Mouse (Mus musculus) embryonic facial prominence, embryonic 12.5 days (tissue): ENCODE results near the gene Bcas1. TPM values are rescaled to one million over a fixed set of nuclear protein-coding genes. Genes with fewer than 3 reads are reported as not detected.

Experiments
- ATAC-seq: fragments of 200-750 bp; cut with Nextera tagmentation; 2 replicates; pipeline ENCODE4 v1.8.0; 2017; ENCODE audit not compliant: insufficient number of reproducible peaks, insufficient read depth, low FRiP score, low TSS enrichment
- H3K27ac ChIP-seq: fragments of 300-500 bp; sonication (generic); 2 replicates; pipeline ENCODE4 v1.5.1; 2016; ENCODE audit warnings: mild to moderate bottlenecking
- H3K27me3 ChIP-seq: fragments of 300-500 bp; sonication (generic); 2 replicates; pipeline ENCODE4 v1.6.1; 2016; ENCODE audit warnings: mild to moderate bottlenecking, moderate library complexity
- H3K36me3 ChIP-seq: fragments of 300-500 bp; sonication (generic); 2 replicates; pipeline ENCODE4 v1.6.1; 2016; ENCODE audit warnings: mild to moderate bottlenecking
- H3K4me1 ChIP-seq: fragments of 300-500 bp; sonication (generic); 2 replicates; pipeline ENCODE4 v1.6.1; 2016
- H3K4me2 ChIP-seq: fragments of 300-500 bp; sonication (generic); replicated peaks from 2 replicates; pipeline ENCODE4 v1.6.1; 2016; ENCODE audit warnings: mild to moderate bottlenecking, moderate library complexity
- H3K4me3 ChIP-seq: fragments of 300-500 bp; sonication (generic); 2 replicates; pipeline ENCODE4 v1.5.1; 2016; ENCODE audit warnings: mild to moderate bottlenecking
- H3K9ac ChIP-seq: fragments of 300-500 bp; sonication (generic); 2 replicates; pipeline ENCODE4 v1.6.1; 2016; ENCODE audit warnings: mild to moderate bottlenecking, moderate library complexity
- H3K9me3 ChIP-seq: fragments of 300-500 bp; sonication (generic); 2 replicates; pipeline ENCODE4 v1.6.1; 2016; ENCODE audit warnings: mild to moderate bottlenecking, moderate library complexity
- WGBS: fragments of 180-500 bp; shearing (Covaris S2); methylation state at CpG from one replicate; pipeline ENCODE4 v1.1.7; 2016; 5-methylcytosine and 5-hydroxymethylcytosine counted together
- polyA plus RNA-seq: library from polyadenylated mRNA; unstranded; fragments of >200 nt; fragmentation: Nextera tagmentation; extraction: Ambion mirVana; gene quantifications from 2 replicates; pipeline ENCODE4 v1.2.1, GENCODE M21; 2016

Bcas1 gene
- polyA plus RNA-seq, 1 experiment from 2014 or later, result 1.3 TPM

DNA sequence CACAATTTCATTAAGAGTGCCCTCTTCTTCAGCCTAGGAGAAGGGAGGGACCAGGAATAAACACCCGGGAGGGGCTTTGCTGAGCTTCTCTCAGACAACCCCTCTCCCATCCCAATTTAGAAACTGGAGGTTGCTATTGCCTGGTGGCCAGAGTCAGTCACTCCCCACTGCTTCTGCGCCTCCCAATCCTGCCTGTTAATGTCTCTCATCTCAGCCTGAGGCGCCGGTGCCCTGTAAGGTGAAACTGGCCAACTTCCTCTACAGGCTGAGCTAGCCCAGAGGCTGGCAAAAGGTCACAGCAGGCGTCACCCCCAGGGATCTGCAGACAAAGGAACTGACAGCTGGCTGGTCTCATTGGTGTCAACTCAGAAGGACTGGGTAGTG, 82.2 kb downstream of the Bcas1 start:
- no peak overlapping the region for H3K4me2 ChIP-seq

GRCm38 (mm10) chr2:170344502-170345409, 82.9 kb downstream of the Bcas1 start:
- Histone ChIP-seq H3K4me1 (peaks cover 38% of the 10 kb centered on the region), H3K27ac (peak overlapping the region; percentile 86), H3K9ac (no peak overlapping the region; the same call in 1 of the 2 replicates), H3K4me2 (0 out of 2 replicates have a peak overlapping the region, but pooled peaks have one; percentile 25), H3K27me3 (no peaks in the 10 kb centered on the region), H3K4me3 (no peak overlapping the region), H3K36me3 (no peaks in the 10 kb centered on the region), H3K9me3 (no peaks in the 10 kb centered on the region)
- no peak for ATAC-seq
- WGBS, result 10% methylated on average over 17 of the region's 18 CpGs

More for the DNA sequence above, 82.2 kb downstream of the Bcas1 start:
- 7% methylated on average over 5 of the region's 5 CpGs for WGBS
- ATAC-seq, result no peak
- Histone ChIP-seq H3K4me3 (no peak overlapping the region), H3K27ac (peak overlapping the region; percentile 86), H3K9me3 (no peaks in the 10 kb centered on the region), H3K36me3 (no peaks in the 10 kb centered on the region), H3K27me3 (no peaks in the 10 kb centered on the region), H3K4me1 (peaks cover 38% of the 10 kb centered on the region), H3K9ac (no peak overlapping the region; the same call in 1 of the 2 replicates)

- Histone ChIP-seq H3K27me3 (no peaks in the 10 kb centered on the region), H3K9ac (0 out of 2 replicates have a peak overlapping the region, but pooled peaks have one; percentile 0), H3K36me3 (no peaks in the 10 kb centered on the region), H3K4me2 (peak overlapping the region; percentile 25; the same call in 1 of the 2 replicates), H3K27ac (peak overlapping the region; percentile 86), H3K4me1 (peaks cover 38% of the 10 kb centered on the region), H3K9me3 (no peaks in the 10 kb centered on the region), H3K4me3 (no peak overlapping the region)
- 0 out of 2 replicates have a peak, but pooled peaks have one; percentile 37 for ATAC-seq
- WGBS, result 16% methylated on average over 10 of the region's 10 CpGs
These were observed 83.8 kb downstream of the Bcas1 start for GRCm38 (mm10) chr2:170343819-170344317.

- Histone ChIP-seq H3K9me3 (no peaks in the 10 kb centered on the region), H3K27me3 (no peaks in the 10 kb centered on the region), H3K4me2 (peak overlapping the region; percentile 25; the same call in 1 of the 2 replicates), H3K9ac (0 out of 2 replicates have a peak overlapping the region, but pooled peaks have one; percentile 0), H3K27ac (peak overlapping the region; percentile 86), H3K4me1 (peaks cover 38% of the 10 kb centered on the region), H3K4me3 (no peak overlapping the region), H3K36me3 (no peaks in the 10 kb centered on the region)
- WGBS, result 15% methylated on average over 17 of the region's 17 CpGs
- no peak for ATAC-seq
These were observed 84.4 kb downstream of the Bcas1 start for GRCm38 (mm10) chr2:170343133-170343818.

DNA sequence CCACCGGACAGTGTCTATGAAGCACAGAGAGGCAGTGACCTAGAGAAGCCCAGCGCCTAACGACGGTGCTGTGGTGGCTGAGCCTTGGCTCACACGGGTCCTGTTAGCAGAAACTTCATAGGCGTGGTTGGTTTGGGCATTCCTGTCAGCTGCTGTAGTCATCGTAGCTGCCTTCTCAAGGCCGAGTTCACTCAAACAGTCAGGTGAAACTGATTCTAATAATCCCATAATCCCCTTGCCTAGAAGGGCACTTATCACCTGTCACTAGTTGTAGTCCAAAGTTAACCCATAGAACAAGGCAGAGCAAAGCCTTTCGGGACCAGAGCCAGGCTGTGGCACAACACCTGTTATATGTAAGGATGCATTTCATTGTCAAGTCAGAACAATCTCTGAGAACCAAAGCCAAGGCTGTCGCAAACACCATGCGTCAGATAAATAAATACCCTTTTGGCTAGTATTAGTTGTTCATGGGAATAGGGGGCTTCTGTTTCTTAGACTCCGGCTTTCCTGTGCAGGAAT, 85.3 kb downstream of the Bcas1 start:
- Histone ChIP-seq H3K36me3 (no peaks in the 10 kb centered on the region), H3K4me2 (no peak overlapping the region), H3K27ac (no peak overlapping the region), H3K9me3 (no peaks in the 10 kb centered on the region), H3K4me3 (no peak overlapping the region), H3K27me3 (no peaks in the 10 kb centered on the region), H3K4me1 (peaks cover 38% of the 10 kb centered on the region), H3K9ac (no peak overlapping the region)
- no peak for ATAC-seq
- 81% methylated on average over 12 of the region's 12 CpGs for WGBS

DNA sequence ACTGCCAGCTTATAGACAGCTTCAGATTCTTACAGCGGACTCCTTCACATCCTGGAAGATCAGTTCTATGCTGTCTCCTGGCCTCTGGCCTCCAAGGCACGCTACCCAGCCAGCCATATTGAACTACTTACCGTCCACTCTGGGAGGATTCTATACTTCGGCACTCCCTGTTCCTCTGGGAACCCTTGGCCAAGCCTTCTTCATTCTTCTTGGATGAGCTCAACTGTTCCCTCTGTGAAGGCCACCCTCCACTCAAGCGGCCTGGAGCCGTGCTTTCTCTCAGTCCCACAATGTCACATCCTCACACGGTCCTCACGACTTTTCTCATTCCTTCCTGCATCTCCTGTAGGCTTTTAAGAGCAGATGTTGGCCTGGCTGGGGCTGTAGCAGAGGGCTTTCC, 86.5 kb downstream of the Bcas1 start:
- Histone ChIP-seq H3K4me2 (no peak overlapping the region), H3K36me3 (no peaks in the 10 kb centered on the region), H3K4me3 (no peak overlapping the region), H3K4me1 (peaks cover 36% of the 10 kb centered on the region), H3K9me3 (no peaks in the 10 kb centered on the region), H3K27me3 (no peaks in the 10 kb centered on the region), H3K27ac (no peak overlapping the region), H3K9ac (no peak overlapping the region)
- ATAC-seq, result no peak
- 73% methylated on average over 8 of the region's 8 CpGs for WGBS

DNA sequence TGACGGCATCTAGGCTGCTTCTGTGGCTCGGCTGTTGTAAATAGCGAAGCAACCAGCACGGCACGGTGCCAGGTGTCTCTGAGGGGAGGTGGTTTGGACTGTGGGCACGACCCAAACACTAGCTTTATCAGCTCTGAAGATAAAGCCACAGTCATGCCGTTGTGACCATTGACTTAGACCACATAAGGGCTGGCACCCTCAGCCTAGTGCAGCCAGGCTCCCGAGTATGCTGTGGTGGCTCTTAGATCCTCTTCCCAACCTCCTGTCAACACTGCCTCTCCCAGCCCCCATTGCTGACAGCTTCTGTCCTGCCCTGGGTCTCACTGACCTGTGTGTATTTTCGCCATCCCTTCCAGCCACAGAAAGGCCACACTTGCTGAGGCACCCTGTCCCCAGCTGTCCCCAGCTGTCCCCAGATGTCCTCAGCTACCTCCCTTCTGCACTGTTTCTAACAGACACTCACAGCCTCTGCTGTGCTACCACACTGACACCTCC, 91.3 kb downstream of the Bcas1 start:
- WGBS, result 80% methylated on average over 9 of the region's 9 CpGs
- no peak for ATAC-seq

GRCm38 (mm10) chr2:170335168-170335567, 92.5 kb downstream of the Bcas1 start:
- H3K36me3 ChIP-seq, result no peaks in the 10 kb centered on the region
- no peaks in the 10 kb centered on the region for H3K4me1 ChIP-seq
- no peak overlapping the region for H3K4me3 ChIP-seq
- no peaks in the 10 kb centered on the region for H3K9me3 ChIP-seq
- no peak overlapping the region for H3K9ac ChIP-seq
- 96% methylated on average over 5 of the region's 5 CpGs for WGBS
- no peak overlapping the region for H3K4me2 ChIP-seq
- no peak for ATAC-seq
- no peaks in the 10 kb centered on the region for H3K27me3 ChIP-seq
- H3K27ac ChIP-seq, result no peak overlapping the region

More for the DNA sequence above, 91.3 kb downstream of the Bcas1 start:
- no peak overlapping the region for H3K9ac ChIP-seq
- no peak overlapping the region for H3K4me2 ChIP-seq
- no peaks in the 10 kb centered on the region for H3K36me3 ChIP-seq
- H3K27me3 ChIP-seq, result no peaks in the 10 kb centered on the region
- no peak overlapping the region for H3K27ac ChIP-seq
- no peaks in the 10 kb centered on the region for H3K9me3 ChIP-seq
- H3K4me3 ChIP-seq, result no peak overlapping the region
- no peaks in the 10 kb centered on the region for H3K4me1 ChIP-seq

- H3K9me3 ChIP-seq, result no peaks in the 10 kb centered on the region
- no peaks in the 10 kb centered on the region for H3K36me3 ChIP-seq
- H3K27me3 ChIP-seq, result no peaks in the 10 kb centered on the region
- H3K4me2 ChIP-seq, result no peak overlapping the region
- 66% methylated on average over 2 of the region's 2 CpGs for WGBS
- no peak overlapping the region for H3K4me3 ChIP-seq
- H3K27ac ChIP-seq, result no peak overlapping the region
- ATAC-seq, result no peak
- H3K4me1 ChIP-seq, result no peaks in the 10 kb centered on the region
- no peak overlapping the region for H3K9ac ChIP-seq
These were observed 95.8 kb downstream of the Bcas1 start for GRCm38 (mm10) chr2:170331870-170332269.

GRCm38 (mm10) chr2:170330466-170330865, 97.2 kb downstream of the Bcas1 start:
- H3K27ac ChIP-seq, result no peak overlapping the region
- H3K4me3 ChIP-seq, result no peak overlapping the region
- no peak overlapping the region for H3K4me2 ChIP-seq
- no peaks in the 10 kb centered on the region for H3K36me3 ChIP-seq
- no peak overlapping the region for H3K9ac ChIP-seq
- H3K4me1 ChIP-seq, result no peaks in the 10 kb centered on the region
- ATAC-seq, result 0 out of 2 replicates have a peak, but pooled peaks have one; percentile 15
- no peaks in the 10 kb centered on the region for H3K27me3 ChIP-seq
- H3K9me3 ChIP-seq, result no peaks in the 10 kb centered on the region
- 68% methylated on average over 8 of the region's 8 CpGs for WGBS

GRCm38 (mm10) chr2:170329921-170330320, 97.7 kb downstream of the Bcas1 start:
- Histone ChIP-seq H3K36me3 (no peaks in the 10 kb centered on the region), H3K4me3 (no peak overlapping the region), H3K9ac (no peak overlapping the region), H3K4me2 (no peak overlapping the region), H3K9me3 (no peaks in the 10 kb centered on the region), H3K27ac (no peak overlapping the region), H3K4me1 (no peaks in the 10 kb centered on the region), H3K27me3 (no peaks in the 10 kb centered on the region)
- 82% methylated on average over 13 of the region's 13 CpGs for WGBS
- no peak for ATAC-seq
